Mouse (Mus musculus): ENCODE data around the gene Them5.
A peak's percentile ranks its signal among the peaks of the same experiment; 100 is the strongest.

Them5 gene

GRCm38 (mm10) chr3:94341959-94342422, at the start of gene Them5:
Them5 (plus strand) TSS chr3:94342099.
- no peak for DNase-seq (ENCODE audit: low read depth, low spot score)

GRCm38 (mm10) chr3:94305457-94305856, 36.4 kb upstream of the Them5 start:
- no peak for DNase-seq (ENCODE audit: low read depth, low spot score)

GRCm38 (mm10) chr3:94306975-94307374, 34.9 kb upstream of the Them5 start:
- DNase-seq (ENCODE audit: low read depth, low spot score) = peak; percentile 66

- DNase-seq (ENCODE audit: low read depth, low spot score) = peak; percentile 98
These were observed 32.1 kb upstream of the Them5 start, which contains the start of gene Them4 for GRCm38 (mm10) chr3:94309633-94310363. Them4 (plus strand) TSS chr3:94310089.

- DNase-seq (ENCODE audit: low read depth, low spot score) = no peak
These were observed 31.4 kb upstream of the Them5 start for GRCm38 (mm10) chr3:94310491-94310890.

- DNase-seq (ENCODE audit: low read depth, low spot score) = no peak
These were observed 31.0 kb upstream of the Them5 start for GRCm38 (mm10) chr3:94310911-94311310.

GRCm38 (mm10) chr3:94311376-94311775, 30.5 kb upstream of the Them5 start:
- no peak for DNase-seq (ENCODE audit: low read depth, low spot score)

- DNase-seq (ENCODE audit: low read depth, low spot score) = peak; percentile 43
These were observed 13.2 kb upstream of the Them5 start for GRCm38 (mm10) chr3:94328681-94329080.

GRCm38 (mm10) chr3:94334442-94334841, 7.5 kb upstream of the Them5 start:
- no peak for DNase-seq (ENCODE audit: low read depth, low spot score)

- DNase-seq (ENCODE audit: low read depth, low spot score) = no peak
These were observed 3.4 kb upstream of the Them5 start for GRCm38 (mm10) chr3:94338522-94338921.

GRCm38 (mm10) chr3:94342552-94342951, 653 bp downstream of the Them5 start:
- DNase-seq (ENCODE audit: low read depth, low spot score) = no peak

GRCm38 (mm10) chr3:94344182-94344581, 2.3 kb downstream of the Them5 start:
- no peak for DNase-seq (ENCODE audit: low read depth, low spot score)

- DNase-seq (ENCODE audit: low read depth, low spot score) = no peak
These were observed 3.0 kb downstream of the Them5 start for GRCm38 (mm10) chr3:94344897-94345296.

GRCm38 (mm10) chr3:94348146-94348545, 6.2 kb downstream of the Them5 start:
- no peak for DNase-seq (ENCODE audit: low read depth, low spot score)

- peak; percentile 61 for DNase-seq (ENCODE audit: low read depth, low spot score)
These were observed 18.9 kb downstream of the Them5 start for GRCm38 (mm10) chr3:94360812-94361211.

GRCm38 (mm10) chr3:94362138-94362537, 20.2 kb downstream of the Them5 start, which contains the start of gene C2cd4d:
C2cd4d (plus strand) TSS chr3:94362438.
- no peak for DNase-seq (ENCODE audit: low read depth, low spot score)

- DNase-seq (ENCODE audit: low read depth, low spot score) = no peak
These were observed 21.6 kb downstream of the Them5 start for GRCm38 (mm10) chr3:94363291-94364153.

GRCm38 (mm10) chr3:94364154-94364526, 22.2 kb downstream of the Them5 start:
- no peak for DNase-seq (ENCODE audit: low read depth, low spot score)

- DNase-seq (ENCODE audit: low read depth, low spot score) = peak; percentile 82
These were observed 24.9 kb downstream of the Them5 start for GRCm38 (mm10) chr3:94366761-94367160.

- no peak for DNase-seq (ENCODE audit: low read depth, low spot score)
These were observed 25.6 kb downstream of the Them5 start for GRCm38 (mm10) chr3:94367511-94367910.

GRCm38 (mm10) chr3:94368631-94369030, 26.7 kb downstream of the Them5 start:
- no peak for DNase-seq (ENCODE audit: low read depth, low spot score)

- peak; percentile 53 for DNase-seq (ENCODE audit: low read depth, low spot score)
These were observed 27.8 kb downstream of the Them5 start for GRCm38 (mm10) chr3:94369709-94370108.
